Mouse (Mus musculus): ENCODE results near the gene Thoc3. TPM values are rescaled to one million over a fixed set of nuclear protein-coding genes. Genes with fewer than 3 reads are reported as not detected.

Thoc3 gene
- polyA plus RNA-seq, 1 experiment from 2014 or later, result 37.8 TPM

DNA sequence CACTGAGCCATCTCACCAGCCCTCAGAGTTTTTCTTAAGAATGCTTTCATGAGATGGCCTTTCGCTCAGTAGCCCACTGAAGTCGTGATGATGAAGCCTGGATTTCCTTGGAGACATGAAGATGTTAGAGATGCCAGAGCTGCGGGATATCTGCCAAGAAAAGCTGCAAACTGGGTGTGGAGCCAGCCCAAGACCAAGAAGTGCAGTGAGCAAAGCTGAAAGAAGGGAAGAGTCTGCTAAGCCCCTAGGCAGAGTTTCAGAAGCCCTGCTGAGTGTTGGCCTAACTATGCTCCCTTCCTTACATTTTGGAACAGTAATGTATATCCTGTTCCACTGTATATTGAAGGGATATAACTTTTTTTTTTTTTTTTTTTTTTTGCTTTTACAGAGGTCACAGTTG, 10.6 kb upstream of the Thoc3 start:
- Histone ChIP-seq H3K9me3 (ENCODE audit: control insufficient read depth) (no peaks in the 10 kb centered on the region), H3K4me2 (replicated peaks; ENCODE audit: low read depth) (no peak overlapping the region), H3K9ac (ENCODE audit: low read depth, low read length) (no peak overlapping the region), H3K4me1 (replicated peaks; ENCODE audit: control insufficient read depth, insufficient read depth, low read length) (no peaks in the 10 kb centered on the region), H3K4me3 (ENCODE audit: low read depth, low read length) (no peak overlapping the region), H3K27ac (ENCODE audit: low read depth, low read length) (no peak overlapping the region), H3K27me3 (replicated peaks; ENCODE audit: control insufficient read depth, insufficient read depth, low read length) (no peaks in the 10 kb centered on the region), H3K36me3 (ENCODE audit: control insufficient read depth, insufficient read depth) (no peaks in the 10 kb centered on the region)
- no peak for ATAC-seq
- WGBS, result 58% methylated on average over 3 of the region's 3 CpGs
- no peak for TF ChIP-seq CTCF (IDR thresholded peaks at IDR 0.05; ENCODE audit: low read depth)

DNA sequence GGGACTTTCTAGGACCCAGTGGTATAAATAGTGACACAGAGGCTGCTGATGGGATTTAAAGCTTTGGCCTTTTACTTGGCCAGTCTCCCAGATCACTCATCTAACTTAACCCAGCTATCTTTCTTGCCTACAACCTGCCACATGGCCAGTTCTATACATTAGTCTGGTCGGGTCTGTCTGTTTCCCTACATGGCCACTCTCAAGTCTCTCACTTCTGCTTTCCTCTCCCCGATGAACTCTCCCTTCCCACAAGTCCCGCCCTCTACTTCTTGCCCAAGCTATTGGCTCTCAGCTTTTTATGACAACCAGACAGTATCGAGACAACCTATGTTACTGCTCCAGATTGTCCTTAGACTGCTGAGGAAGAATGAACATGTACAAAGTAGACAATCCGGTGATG, 7.1 kb upstream of the Thoc3 start:
- no peak for ATAC-seq
- H3K36me3 ChIP-seq (ENCODE audit: control insufficient read depth, insufficient read depth), result no peaks in the 10 kb centered on the region
- no peak overlapping the region for H3K4me3 ChIP-seq (ENCODE audit: low read depth, low read length)
- no peak overlapping the region for H3K27ac ChIP-seq (ENCODE audit: low read depth, low read length)
- TF ChIP-seq CTCF (IDR thresholded peaks at IDR 0.05; ENCODE audit: low read depth), result no peak
- H3K4me2 ChIP-seq (replicated peaks; ENCODE audit: low read depth), result no peak overlapping the region
- WGBS, result 62% methylated on average over 5 of the region's 5 CpGs
- H3K9ac ChIP-seq (ENCODE audit: low read depth, low read length), result no peak overlapping the region
- H3K27me3 ChIP-seq (replicated peaks; ENCODE audit: control insufficient read depth, insufficient read depth, low read length), result no peaks in the 10 kb centered on the region
- H3K9me3 ChIP-seq (ENCODE audit: control insufficient read depth), result no peaks in the 10 kb centered on the region
- H3K4me1 ChIP-seq (replicated peaks; ENCODE audit: control insufficient read depth, insufficient read depth, low read length), result no peaks in the 10 kb centered on the region

DNA sequence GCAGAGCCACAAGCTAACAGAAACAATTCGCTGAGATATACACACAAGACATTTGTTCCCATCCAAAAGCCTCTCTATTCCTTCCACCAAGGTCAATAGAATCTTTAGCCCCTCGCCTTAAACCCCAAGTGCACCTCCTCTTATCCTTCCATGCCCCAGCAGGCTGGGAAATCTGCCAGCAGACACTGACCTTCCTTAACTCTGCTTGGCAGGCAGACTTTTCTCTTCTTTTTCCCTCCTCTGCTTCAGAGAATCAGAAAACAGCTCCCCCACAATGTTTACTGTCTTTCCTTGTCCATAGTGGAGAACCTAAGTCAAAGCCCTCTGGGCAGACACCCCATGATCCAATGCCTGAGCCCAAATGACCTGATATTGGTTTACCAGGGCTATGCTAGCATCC, 6.3 kb upstream of the Thoc3 start:
- Histone ChIP-seq H3K36me3 (ENCODE audit: control insufficient read depth, insufficient read depth) (no peaks in the 10 kb centered on the region), H3K4me2 (replicated peaks; ENCODE audit: low read depth) (no peak overlapping the region), H3K4me1 (replicated peaks; ENCODE audit: control insufficient read depth, insufficient read depth, low read length) (no peaks in the 10 kb centered on the region), H3K9me3 (ENCODE audit: control insufficient read depth) (no peaks in the 10 kb centered on the region), H3K27me3 (replicated peaks; ENCODE audit: control insufficient read depth, insufficient read depth, low read length) (no peaks in the 10 kb centered on the region), H3K27ac (ENCODE audit: low read depth, low read length) (no peak overlapping the region), H3K9ac (ENCODE audit: low read depth, low read length) (no peak overlapping the region), H3K4me3 (ENCODE audit: low read depth, low read length) (no peak overlapping the region)
- no peak for ATAC-seq
- no peak for TF ChIP-seq CTCF (IDR thresholded peaks at IDR 0.05; ENCODE audit: low read depth)
- WGBS, result 84% methylated on average over 2 of the region's 2 CpGs

DNA sequence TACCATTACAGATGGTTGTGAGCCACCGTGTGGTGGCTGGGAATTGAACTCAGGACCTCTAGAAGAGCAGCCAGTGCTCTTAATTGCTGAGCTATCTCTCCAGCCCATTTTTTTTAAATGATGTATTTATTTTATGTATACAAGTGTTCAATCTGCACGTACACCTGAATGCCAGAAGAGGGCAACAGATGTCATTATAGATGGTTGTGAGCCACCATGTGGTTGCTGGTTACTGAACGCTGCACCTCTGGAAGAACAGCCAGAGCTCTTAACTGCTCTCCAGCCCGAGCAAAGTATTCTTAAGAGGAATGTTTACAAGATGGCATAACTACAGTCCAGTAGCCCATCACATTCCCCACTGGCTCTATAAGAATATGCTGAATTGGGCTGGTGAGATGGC, 3.3 kb upstream of the Thoc3 start:
- Histone ChIP-seq H3K9me3 (ENCODE audit: control insufficient read depth) (no peaks in the 10 kb centered on the region), H3K27me3 (replicated peaks; ENCODE audit: control insufficient read depth, insufficient read depth, low read length) (no peaks in the 10 kb centered on the region), H3K36me3 (ENCODE audit: control insufficient read depth, insufficient read depth) (0 out of 2 replicates have a peak, but pooled peaks cover 3% of the 10 kb centered on the region), H3K4me2 (replicated peaks; ENCODE audit: low read depth) (no peak overlapping the region), H3K9ac (ENCODE audit: low read depth, low read length) (no peak overlapping the region), H3K4me1 (replicated peaks; ENCODE audit: control insufficient read depth, insufficient read depth, low read length) (no peaks in the 10 kb centered on the region), H3K27ac (ENCODE audit: low read depth, low read length) (no peak overlapping the region), H3K4me3 (ENCODE audit: low read depth, low read length) (no peak overlapping the region)
- WGBS, result 82% methylated on average over 4 of the region's 4 CpGs
- TF ChIP-seq CTCF (IDR thresholded peaks at IDR 0.05; ENCODE audit: low read depth), result 0 out of 2 replicates have a peak, but pooled peaks have one; percentile 10
- no peak for ATAC-seq

DNA sequence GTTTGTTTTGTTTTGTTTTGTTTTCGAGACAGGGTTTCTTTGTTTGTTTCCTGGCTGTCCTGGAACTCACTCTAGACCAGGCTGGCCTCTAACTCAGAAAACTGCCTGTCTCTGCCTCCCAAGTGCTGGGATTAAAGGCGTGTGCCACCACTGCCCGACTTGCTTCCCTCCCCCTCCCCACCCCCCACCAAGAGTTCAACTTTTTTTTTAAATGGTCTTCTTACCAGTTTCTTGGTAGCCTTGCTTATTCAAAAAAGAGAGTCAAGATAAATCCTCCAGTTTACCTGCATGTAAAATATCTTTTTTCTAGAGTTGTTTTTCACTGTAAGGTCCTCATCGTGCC, 334 bp upstream of the Thoc3 start:
- Histone ChIP-seq H3K27ac (ENCODE audit: low read depth, low read length) (no peak overlapping the region), H3K36me3 (ENCODE audit: control insufficient read depth, insufficient read depth) (peaks cover 28% of the 10 kb centered on the region), H3K4me3 (ENCODE audit: low read depth, low read length) (peak overlapping the region; percentile 82), H3K4me2 (replicated peaks; ENCODE audit: low read depth) (peak overlapping the region; percentile 77), H3K27me3 (replicated peaks; ENCODE audit: control insufficient read depth, insufficient read depth, low read length) (no peaks in the 10 kb centered on the region), H3K4me1 (replicated peaks; ENCODE audit: control insufficient read depth, insufficient read depth, low read length) (no peaks in the 10 kb centered on the region), H3K9ac (ENCODE audit: low read depth, low read length) (no peak overlapping the region; the same call in 1 of the 2 replicates), H3K9me3 (ENCODE audit: control insufficient read depth) (0 out of 2 replicates have a peak, but pooled peaks cover 2% of the 10 kb centered on the region)
- 16% methylated on average over 4 of the region's 4 CpGs for WGBS
- no peak for TF ChIP-seq CTCF (IDR thresholded peaks at IDR 0.05; ENCODE audit: low read depth)
- peak; percentile 64 for ATAC-seq

DNA sequence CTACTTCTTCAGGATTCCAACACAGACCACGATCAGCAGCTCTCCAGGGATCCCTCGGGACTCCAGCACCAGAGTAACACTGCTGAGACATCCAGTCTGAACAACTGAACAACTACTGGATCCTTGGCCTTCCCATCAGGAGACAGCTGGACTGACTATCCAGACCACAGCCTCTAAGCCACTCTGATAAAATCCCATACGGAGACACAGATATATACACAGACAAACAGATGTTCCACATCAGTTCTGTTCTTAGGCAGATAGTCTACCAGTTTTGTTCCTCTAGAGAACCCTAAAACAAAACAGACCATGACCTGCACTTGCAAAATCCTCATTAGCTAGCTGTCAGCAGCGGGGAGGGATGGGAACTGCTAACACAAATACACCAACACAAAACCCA, 9.4 kb downstream of the Thoc3 start:
- no peak overlapping the region for H3K4me3 ChIP-seq (ENCODE audit: low read depth, low read length)
- 75% methylated on average over 4 of the region's 4 CpGs for WGBS
- no peak overlapping the region for H3K9ac ChIP-seq (ENCODE audit: low read depth, low read length)
- ATAC-seq, result no peak
- no peak for TF ChIP-seq CTCF (IDR thresholded peaks at IDR 0.05; ENCODE audit: low read depth)
- no peak overlapping the region for H3K27ac ChIP-seq (ENCODE audit: low read depth, low read length)
- H3K27me3 ChIP-seq (replicated peaks; ENCODE audit: control insufficient read depth, insufficient read depth, low read length), result no peaks in the 10 kb centered on the region
- H3K4me2 ChIP-seq (replicated peaks; ENCODE audit: low read depth), result no peak overlapping the region
- H3K4me1 ChIP-seq (replicated peaks; ENCODE audit: control insufficient read depth, insufficient read depth, low read length), result no peaks in the 10 kb centered on the region
- peaks cover 66% of the 10 kb centered on the region for H3K36me3 ChIP-seq (ENCODE audit: control insufficient read depth, insufficient read depth)
- H3K9me3 ChIP-seq (ENCODE audit: control insufficient read depth), result no peaks in the 10 kb centered on the region

DNA sequence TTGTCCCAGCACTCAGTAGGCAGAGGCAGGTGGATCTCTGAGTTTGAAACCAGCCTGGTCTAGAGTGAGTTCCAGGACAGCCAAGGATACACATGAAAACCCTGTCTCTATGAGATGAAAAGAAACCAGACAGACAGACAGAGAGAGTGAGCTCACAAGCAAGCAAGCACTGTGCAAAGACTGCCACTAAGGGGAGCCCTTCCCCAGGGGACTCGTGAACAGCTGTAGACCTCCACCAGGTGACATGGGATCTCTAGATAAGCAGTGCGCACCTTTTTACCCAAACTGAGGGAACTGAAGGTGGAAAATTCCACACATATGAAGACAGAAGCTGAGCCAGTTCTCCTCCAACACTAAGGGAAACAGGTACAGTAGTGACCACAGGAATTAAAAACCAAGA, 11.6 kb downstream of the Thoc3 start:
- 48% methylated on average over 2 of the region's 2 CpGs for WGBS
- Histone ChIP-seq H3K4me1 (replicated peaks; ENCODE audit: control insufficient read depth, insufficient read depth, low read length) (no peaks in the 10 kb centered on the region), H3K9me3 (ENCODE audit: control insufficient read depth) (no peaks in the 10 kb centered on the region), H3K27ac (ENCODE audit: low read depth, low read length) (no peak overlapping the region), H3K27me3 (replicated peaks; ENCODE audit: control insufficient read depth, insufficient read depth, low read length) (no peaks in the 10 kb centered on the region), H3K9ac (ENCODE audit: low read depth, low read length) (no peak overlapping the region), H3K36me3 (ENCODE audit: control insufficient read depth, insufficient read depth) (peaks cover 53% of the 10 kb centered on the region), H3K4me3 (ENCODE audit: low read depth, low read length) (no peak overlapping the region), H3K4me2 (replicated peaks; ENCODE audit: low read depth) (no peak overlapping the region)
- ATAC-seq, result no peak; the same call in 1 of the 2 replicates
- TF ChIP-seq CTCF (IDR thresholded peaks at IDR 0.05; ENCODE audit: low read depth), result peak; percentile 75
